Mouse (Mus musculus) gastrocnemius, postnatal 25 days (tissue): ENCODE measurements around the gene Vsig10. TPM values are rescaled to one million over a fixed set of nuclear protein-coding genes. Genes with fewer than 3 reads are reported as not detected.
"Not testable (repeated sequence)": the region's sequence is repeated elsewhere in the genome, so short reads cannot be mapped to it uniquely, and the experiment has no call there.

Source experiments
- DNase-seq: peaks from one replicate; pipeline ENCODE4 v3.0.0; 2022
- total RNA-seq, 2 experiments: library from RNA; stranded (reverse); gene quantifications; 1 replicate in 1 of 2; 2 replicates in 1 of 2; pipeline ENCODE4 v1.2.3; 2021

Gene Vsig10
- total RNA-seq, 2 experiments from 2014 or later = 5.0 to 5.5 TPM

- no peak for DNase-seq
Measured at GRCm38 (mm10) chr5:117303691-117304579, 14.9 kb upstream of the Vsig10 start.

GRCm38 (mm10) chr5:117304947-117305346, 13.9 kb upstream of the Vsig10 start:
- DNase-seq = peak; percentile 42

- no peak for DNase-seq
Measured at GRCm38 (mm10) chr5:117305754-117306153, 13.1 kb upstream of the Vsig10 start.

GRCm38 (mm10) chr5:117306826-117307225, 12.1 kb upstream of the Vsig10 start:
- no peak for DNase-seq

- DNase-seq = peak; percentile 59
Measured at GRCm38 (mm10) chr5:117307699-117308098, 11.2 kb upstream of the Vsig10 start.

GRCm38 (mm10) chr5:117313420-117313819, 5.5 kb upstream of the Vsig10 start:
- DNase-seq = peak; percentile 35

GRCm38 (mm10) chr5:117313909-117314308, 5.0 kb upstream of the Vsig10 start:
- DNase-seq = no peak

- no peak for DNase-seq
Measured at GRCm38 (mm10) chr5:117314587-117315428, 4.1 kb upstream of the Vsig10 start.

- no peak for DNase-seq
Measured at GRCm38 (mm10) chr5:117323751-117324150, 4.9 kb downstream of the Vsig10 start.

GRCm38 (mm10) chr5:117326408-117326807, 7.5 kb downstream of the Vsig10 start:
- no peak for DNase-seq

GRCm38 (mm10) chr5:117330457-117330856, 11.6 kb downstream of the Vsig10 start:
- DNase-seq = no peak

GRCm38 (mm10) chr5:117337999-117338398, 19.1 kb downstream of the Vsig10 start:
- no peak for DNase-seq

GRCm38 (mm10) chr5:117338503-117338902, 19.6 kb downstream of the Vsig10 start:
- no peak for DNase-seq

- DNase-seq = no peak
Measured at GRCm38 (mm10) chr5:117340081-117340480, 21.2 kb downstream of the Vsig10 start.

- no peak for DNase-seq
Measured at GRCm38 (mm10) chr5:117341896-117342295, 23.0 kb downstream of the Vsig10 start.

GRCm38 (mm10) chr5:117344496-117344895, 25.6 kb downstream of the Vsig10 start:
- not testable (repeated sequence) for DNase-seq

- no peak for DNase-seq
Measured at GRCm38 (mm10) chr5:117345432-117345976, 26.6 kb downstream of the Vsig10 start.

GRCm38 (mm10) chr5:117346281-117346680, 27.4 kb downstream of the Vsig10 start:
- DNase-seq = no peak

- no peak for DNase-seq
Measured at GRCm38 (mm10) chr5:117347011-117347410, 28.1 kb downstream of the Vsig10 start.

GRCm38 (mm10) chr5:117347838-117348237, 29.0 kb downstream of the Vsig10 start:
- no peak for DNase-seq

- DNase-seq = peak; percentile 41
Measured at GRCm38 (mm10) chr5:117348279-117348678, 29.4 kb downstream of the Vsig10 start.

GRCm38 (mm10) chr5:117354121-117354520, 35.2 kb downstream of the Vsig10 start:
- no peak for DNase-seq
